16 mouse cellular contexts compared by ENCODE assay signal in genomic region chr14:84266217-84266616, GRCm38 (mm10).
"Had no signal": no experiment of that assay in that cellular context is flagged by ENCODE, and none has a peak within 500 bp of the region (broad histone marks: within the 10 kb centered on the region; RNA-seq: fewer than 3 reads in every experiment).

No protein-coding gene starts in this region.

- H3K4me3 ChIP-seq: neural tube, embryonic 13.5 days; neural tube, embryonic 15.5 days; stomach, embryonic 15.5 days had no signal

- H3K27me3 ChIP-seq: neural tube, embryonic 13.5 days; neural tube, embryonic 15.5 days; stomach, embryonic 15.5 days had no signal

- DNase-seq: retina, postnatal 1 day; right cerebral cortex, adult 18-20 months; right cerebral cortex, postnatal 14 days; right cerebral cortex, postnatal 25 days; right cerebral cortex, postnatal 4 days; spleen, adult 18-20 months; thymus, adult 18-20 months; thymus, adult 2 months; thymus, postnatal 14 days; thymus, postnatal 25 days; thymus, postnatal 36 days; thymus, postnatal 4 days had no signal

- H3K9me3 ChIP-seq: neural tube, embryonic 15.5 days; stomach, embryonic 15.5 days had no signal

- H3K4me1 ChIP-seq: neural tube, embryonic 13.5 days; neural tube, embryonic 15.5 days; stomach, embryonic 15.5 days had no signal

- H3K27ac ChIP-seq: neural tube, embryonic 13.5 days; neural tube, embryonic 15.5 days; stomach, embryonic 15.5 days; stomach, postnatal 0 days had no signal

- H3K4me2 ChIP-seq: neural tube, embryonic 13.5 days; neural tube, embryonic 15.5 days; stomach, embryonic 15.5 days had no signal

- H3K36me3 ChIP-seq: neural tube, embryonic 13.5 days; neural tube, embryonic 15.5 days; stomach, embryonic 15.5 days had no signal

- H3K9ac ChIP-seq: neural tube, embryonic 13.5 days; neural tube, embryonic 15.5 days; stomach, embryonic 15.5 days had no signal
